Mouse (Mus musculus): ENCODE results near the gene Cirbp. TPM values are rescaled to one million over a fixed set of nuclear protein-coding genes. Genes with fewer than 3 reads are reported as not detected.
A peak's percentile ranks its signal among the peaks of the same experiment; 100 is the strongest.

Cirbp gene
- polyA plus RNA-seq, 1 experiment from 2014 or later = 295 TPM

DNA sequence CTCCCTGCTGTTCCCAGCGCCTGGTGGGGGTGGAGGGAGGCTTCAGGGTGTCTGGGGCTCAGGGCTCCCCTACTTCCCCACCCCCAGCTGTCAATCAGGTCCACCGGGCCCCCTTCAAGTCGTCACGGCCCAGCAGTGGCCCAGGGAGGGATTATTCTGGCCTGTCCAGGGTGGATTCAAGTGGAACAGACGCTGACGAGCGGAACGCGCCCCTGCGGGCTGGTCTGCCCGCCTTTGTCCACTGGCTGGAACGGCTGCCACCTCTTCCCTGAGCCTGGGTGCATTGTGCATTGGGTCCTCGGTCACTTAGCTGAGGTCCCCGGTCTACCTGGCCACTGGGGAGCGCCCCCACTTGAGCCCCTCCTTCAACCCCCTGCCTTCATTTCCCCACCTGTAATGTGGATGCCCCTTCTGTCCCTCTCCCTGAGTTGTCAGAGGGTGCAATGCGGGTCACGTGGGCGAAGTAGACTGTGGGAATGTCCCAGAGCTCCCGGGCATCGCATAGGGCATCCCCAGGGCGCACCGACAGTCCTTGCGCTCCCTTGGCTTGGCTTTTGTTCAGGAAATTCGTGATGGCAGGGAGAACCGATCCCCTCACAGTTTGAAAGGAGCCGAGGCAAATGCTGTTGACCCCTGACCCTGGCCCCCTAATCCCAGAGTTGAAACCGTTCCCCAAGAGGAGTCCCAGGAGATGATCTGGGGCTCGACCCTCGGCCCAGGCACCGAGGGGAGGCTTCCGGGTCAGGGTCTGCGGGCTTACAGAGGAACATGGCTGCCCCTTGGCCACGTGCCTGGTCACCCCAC is 31.2 kb downstream of the Cirbp start:
- DNase-seq = no peak
- WGBS = 10% methylated on average over 33 of the region's 33 CpGs

DNA sequence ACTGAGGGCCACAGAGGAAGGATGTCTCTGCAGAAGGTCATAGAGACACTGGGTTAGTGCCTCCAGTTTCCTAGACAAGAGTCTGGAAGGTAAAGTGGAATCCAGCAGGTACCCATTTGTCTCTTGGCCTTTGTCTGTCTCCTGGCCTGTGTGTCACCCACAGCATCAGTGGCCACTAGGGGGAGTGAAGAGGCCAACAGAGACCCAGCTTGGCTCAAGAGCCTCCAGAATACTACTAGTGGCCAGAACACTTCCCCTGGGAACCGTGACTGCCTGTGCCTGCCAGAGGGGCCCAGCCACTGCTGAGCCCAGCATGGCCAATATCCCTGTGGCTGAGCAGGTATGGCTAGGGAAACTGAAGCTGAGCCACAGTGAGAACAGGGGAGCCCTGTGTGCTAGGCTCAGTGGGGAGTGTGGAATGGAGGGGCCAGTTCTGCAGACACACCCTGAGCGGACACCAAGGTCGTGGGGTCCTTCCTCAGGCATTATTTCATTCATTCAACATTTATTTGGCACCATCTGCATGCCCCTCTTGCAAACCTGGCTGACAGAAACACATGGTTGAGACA is 33.7 kb downstream of the Cirbp start:
- DNase-seq = peak; percentile 90
- H3K4me3 ChIP-seq (replicated peaks; ENCODE audit: low read depth, low read length) = no peak overlapping the region
- no peak overlapping the region for H3K9ac ChIP-seq (replicated peaks; ENCODE audit: low read length)
- no peaks in the 10 kb centered on the region for H3K36me3 ChIP-seq (ENCODE audit: control insufficient read depth, insufficient read depth, low read length)
- WGBS = 41% methylated on average over 3 of the region's 3 CpGs
- H3K27ac ChIP-seq (replicated peaks; ENCODE audit: low read depth, low read length) = peak overlapping the region; percentile 46; the same call in 1 of the 2 replicates
- no peaks in the 10 kb centered on the region for H3K9me3 ChIP-seq (ENCODE audit: control insufficient read depth, low read length)
- no peaks in the 10 kb centered on the region for H3K27me3 ChIP-seq (ENCODE audit: control insufficient read depth, insufficient read depth, low read length)
- H3K4me2 ChIP-seq (ENCODE audit: low read length) = no peak overlapping the region
- H3K4me1 ChIP-seq (ENCODE audit: control insufficient read depth, insufficient read depth, low read length) = peaks cover 13% of the 10 kb centered on the region
- peak; percentile 71; the same call in 1 of the 2 replicates for ATAC-seq (ENCODE audit: low FRiP score, low TSS enrichment)

More for the DNA sequence above, 31.2 kb downstream of the Cirbp start:
- Histone ChIP-seq H3K4me2 (ENCODE audit: low read length) (no peak overlapping the region), H3K27ac (replicated peaks; ENCODE audit: low read depth, low read length) (peak overlapping the region; percentile 45; the same call in 1 of the 2 replicates), H3K9ac (replicated peaks; ENCODE audit: low read length) (no peak overlapping the region), H3K27me3 (ENCODE audit: control insufficient read depth, insufficient read depth, low read length) (no peaks in the 10 kb centered on the region), H3K36me3 (ENCODE audit: control insufficient read depth, insufficient read depth, low read length) (no peaks in the 10 kb centered on the region), H3K9me3 (ENCODE audit: control insufficient read depth, low read length) (no peaks in the 10 kb centered on the region), H3K4me3 (replicated peaks; ENCODE audit: low read depth, low read length) (no peak overlapping the region), H3K4me1 (ENCODE audit: control insufficient read depth, insufficient read depth, low read length) (peaks cover 13% of the 10 kb centered on the region)
- 0 out of 2 replicates have a peak, but pooled peaks have one; percentile 36 for ATAC-seq (ENCODE audit: low FRiP score, low TSS enrichment)

DNA sequence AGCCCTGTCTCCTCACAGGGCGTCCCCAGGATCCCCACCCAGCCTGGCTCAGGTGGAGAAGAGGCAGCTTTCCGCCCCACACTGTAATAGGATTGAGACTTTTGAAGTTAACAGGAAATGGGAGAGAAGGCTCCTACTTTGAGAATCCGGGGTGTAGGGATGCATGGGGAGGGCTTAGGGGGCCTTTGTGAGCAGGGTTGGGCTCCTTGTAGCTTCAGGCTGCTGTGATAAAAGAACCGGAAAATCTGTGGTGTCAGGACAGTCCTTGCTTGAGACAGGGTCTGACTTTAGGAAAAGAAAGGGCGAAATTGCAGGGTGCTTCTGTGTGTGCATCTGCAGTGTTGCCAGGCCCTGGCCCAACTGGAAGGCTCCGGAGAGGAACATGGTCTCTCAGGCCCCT is 34.7 kb downstream of the Cirbp start:
- H3K27ac ChIP-seq (replicated peaks; ENCODE audit: low read depth, low read length) = peak overlapping the region; percentile 46
- no peaks in the 10 kb centered on the region for H3K27me3 ChIP-seq (ENCODE audit: control insufficient read depth, insufficient read depth, low read length)
- H3K4me2 ChIP-seq (ENCODE audit: low read length) = no peak overlapping the region
- H3K4me3 ChIP-seq (replicated peaks; ENCODE audit: low read depth, low read length) = no peak overlapping the region
- peaks cover 12% of the 10 kb centered on the region for H3K4me1 ChIP-seq (ENCODE audit: control insufficient read depth, insufficient read depth, low read length)
- 25% methylated on average over 6 of the region's 6 CpGs for WGBS
- H3K9me3 ChIP-seq (ENCODE audit: control insufficient read depth, low read length) = no peaks in the 10 kb centered on the region
- no peak for DNase-seq
- H3K36me3 ChIP-seq (ENCODE audit: control insufficient read depth, insufficient read depth, low read length) = no peaks in the 10 kb centered on the region
- no peak for ATAC-seq (ENCODE audit: low FRiP score, low TSS enrichment)
- no peak overlapping the region for H3K9ac ChIP-seq (replicated peaks; ENCODE audit: low read length)

- H3K27ac ChIP-seq (replicated peaks; ENCODE audit: low read depth, low read length) = peak overlapping the region; percentile 45; the same call in 1 of the 2 replicates
- WGBS = 4% methylated on average over 7 of the region's 7 CpGs
- DNase-seq (no peak), ATAC-seq (ENCODE audit: low FRiP score, low TSS enrichment) (no peak)
- H3K9me3 ChIP-seq (ENCODE audit: control insufficient read depth, low read length) = no peaks in the 10 kb centered on the region
- H3K9ac ChIP-seq (replicated peaks; ENCODE audit: low read length) = no peak overlapping the region
- H3K4me3 ChIP-seq (replicated peaks; ENCODE audit: low read depth, low read length) = no peak overlapping the region
- H3K4me1 ChIP-seq (ENCODE audit: control insufficient read depth, insufficient read depth, low read length) = peaks cover 27% of the 10 kb centered on the region
- H3K36me3 ChIP-seq (ENCODE audit: control insufficient read depth, insufficient read depth, low read length) = no peaks in the 10 kb centered on the region
- H3K4me2 ChIP-seq (ENCODE audit: low read length) = no peak overlapping the region
- H3K27me3 ChIP-seq (ENCODE audit: control insufficient read depth, insufficient read depth, low read length) = no peaks in the 10 kb centered on the region
Measured at GRCm38 (mm10) chr10:80204055-80204454, 38.3 kb downstream of the Cirbp start.

DNA sequence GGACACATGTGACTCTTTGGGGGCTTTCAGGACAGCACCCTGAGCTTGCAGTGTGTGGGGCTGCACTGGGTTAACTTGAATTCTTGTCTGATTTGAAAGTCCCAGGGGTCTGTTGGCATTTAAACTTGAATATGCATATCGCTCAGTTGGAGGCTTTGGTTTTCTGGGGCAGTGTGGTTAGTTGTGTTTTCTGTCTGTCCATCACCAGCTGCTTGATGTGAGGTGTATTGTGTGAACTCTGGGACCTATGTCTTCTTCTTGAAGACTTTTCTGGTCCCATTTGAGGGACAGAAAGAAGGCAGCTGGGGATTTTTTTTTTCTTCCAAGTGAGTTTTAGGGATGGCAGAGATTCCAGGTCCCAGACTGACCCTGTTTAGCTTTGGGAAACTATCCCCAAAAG is 41.4 kb downstream of the Cirbp start:
- H3K36me3 ChIP-seq (ENCODE audit: control insufficient read depth, insufficient read depth, low read length) = no peaks in the 10 kb centered on the region
- ATAC-seq (ENCODE audit: low FRiP score, low TSS enrichment) (no peak), DNase-seq (no peak)
- H3K4me2 ChIP-seq (ENCODE audit: low read length) = no peak overlapping the region
- no peak overlapping the region for H3K9ac ChIP-seq (replicated peaks; ENCODE audit: low read length)
- 16% methylated on average over 1 of the region's 1 CpGs for WGBS
- H3K9me3 ChIP-seq (ENCODE audit: control insufficient read depth, low read length) = no peaks in the 10 kb centered on the region
- H3K27ac ChIP-seq (replicated peaks; ENCODE audit: low read depth, low read length) = peak overlapping the region; percentile 92
- peaks cover 31% of the 10 kb centered on the region for H3K4me1 ChIP-seq (ENCODE audit: control insufficient read depth, insufficient read depth, low read length)
- H3K27me3 ChIP-seq (ENCODE audit: control insufficient read depth, insufficient read depth, low read length) = no peaks in the 10 kb centered on the region
- no peak overlapping the region for H3K4me3 ChIP-seq (replicated peaks; ENCODE audit: low read depth, low read length)

DNA sequence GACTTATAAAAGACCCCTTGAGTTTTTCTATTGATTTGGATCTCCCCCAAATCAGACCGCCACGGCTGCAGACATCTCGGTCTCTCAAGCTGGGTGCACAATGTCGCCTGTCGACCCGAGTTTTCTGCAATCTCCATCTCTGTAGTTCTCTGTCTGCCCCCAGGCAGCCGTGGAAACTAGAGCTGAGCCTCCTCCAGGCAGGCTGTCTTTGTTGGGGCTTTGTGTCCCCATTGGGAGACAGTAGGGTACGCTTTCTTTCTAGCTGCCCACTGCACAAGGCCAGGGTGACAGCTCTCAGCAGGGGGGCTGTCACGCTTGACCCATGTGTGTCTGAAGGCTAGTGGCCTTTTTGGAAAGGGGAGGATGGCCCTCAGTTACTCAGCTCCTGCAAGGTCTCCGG is 41.9 kb downstream of the Cirbp start:
- no peak overlapping the region for H3K9ac ChIP-seq (replicated peaks; ENCODE audit: low read length)
- H3K9me3 ChIP-seq (ENCODE audit: control insufficient read depth, low read length) = no peaks in the 10 kb centered on the region
- H3K36me3 ChIP-seq (ENCODE audit: control insufficient read depth, insufficient read depth, low read length) = no peaks in the 10 kb centered on the region
- peak overlapping the region; percentile 92 for H3K27ac ChIP-seq (replicated peaks; ENCODE audit: low read depth, low read length)
- H3K4me3 ChIP-seq (replicated peaks; ENCODE audit: low read depth, low read length) = no peak overlapping the region
- ATAC-seq (ENCODE audit: low FRiP score, low TSS enrichment) = peak; percentile 55
- peaks cover 31% of the 10 kb centered on the region for H3K4me1 ChIP-seq (ENCODE audit: control insufficient read depth, insufficient read depth, low read length)
- no peaks in the 10 kb centered on the region for H3K27me3 ChIP-seq (ENCODE audit: control insufficient read depth, insufficient read depth, low read length)
- peak; percentile 66 for DNase-seq
- 20% methylated on average over 10 of the region's 10 CpGs for WGBS
- H3K4me2 ChIP-seq (ENCODE audit: low read length) = no peak overlapping the region

DNA sequence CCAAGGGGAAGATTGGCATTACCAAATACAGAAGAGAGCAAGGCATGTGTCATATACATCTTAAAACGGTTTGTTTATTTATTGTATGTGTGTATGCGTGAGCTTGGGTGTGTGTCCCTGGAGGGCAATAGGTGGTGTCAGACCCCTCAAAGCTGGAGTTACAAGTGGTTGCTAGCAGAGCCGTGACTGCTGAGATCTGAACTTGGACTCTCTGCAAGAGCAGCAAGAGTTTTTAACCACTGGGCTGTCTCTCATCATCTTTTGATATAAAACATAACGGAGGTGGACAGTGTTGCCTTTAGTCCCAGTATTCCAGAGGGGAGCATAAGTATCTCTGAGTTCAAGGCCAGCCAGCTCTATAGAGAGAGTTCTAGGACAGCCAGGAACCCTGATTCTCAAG is 42.5 kb downstream of the Cirbp start:
- H3K4me2 ChIP-seq (ENCODE audit: low read length) = peak overlapping the region; percentile 52
- ATAC-seq (ENCODE audit: low FRiP score, low TSS enrichment) (no peak), DNase-seq (no peak)
- H3K27ac ChIP-seq (replicated peaks; ENCODE audit: low read depth, low read length) = peak overlapping the region; percentile 92
- no peaks in the 10 kb centered on the region for H3K27me3 ChIP-seq (ENCODE audit: control insufficient read depth, insufficient read depth, low read length)
- H3K9ac ChIP-seq (replicated peaks; ENCODE audit: low read length) = peak overlapping the region; percentile 50
- H3K4me1 ChIP-seq (ENCODE audit: control insufficient read depth, insufficient read depth, low read length) = peaks cover 31% of the 10 kb centered on the region
- H3K9me3 ChIP-seq (ENCODE audit: control insufficient read depth, low read length) = no peaks in the 10 kb centered on the region
- WGBS = 45% methylated on average over 4 of the region's 4 CpGs
- no peaks in the 10 kb centered on the region for H3K36me3 ChIP-seq (ENCODE audit: control insufficient read depth, insufficient read depth, low read length)
- H3K4me3 ChIP-seq (replicated peaks; ENCODE audit: low read depth, low read length) = peak overlapping the region; percentile 11

GRCm38 (mm10) chr10:80208841-80209371 is 43.1 kb downstream of the Cirbp start:
- H3K4me1 ChIP-seq (ENCODE audit: control insufficient read depth, insufficient read depth, low read length) = peaks cover 28% of the 10 kb centered on the region
- H3K4me2 ChIP-seq (ENCODE audit: low read length) = peak overlapping the region; percentile 52
- H3K4me3 ChIP-seq (replicated peaks; ENCODE audit: low read depth, low read length) = peak overlapping the region; percentile 11
- peak overlapping the region; percentile 50 for H3K9ac ChIP-seq (replicated peaks; ENCODE audit: low read length)
- no peaks in the 10 kb centered on the region for H3K27me3 ChIP-seq (ENCODE audit: control insufficient read depth, insufficient read depth, low read length)
- peak; percentile 89 for DNase-seq
- no peaks in the 10 kb centered on the region for H3K9me3 ChIP-seq (ENCODE audit: control insufficient read depth, low read length)
- ATAC-seq (ENCODE audit: low FRiP score, low TSS enrichment) = 0 out of 2 replicates have a peak, but pooled peaks have one; percentile 38
- WGBS = 2% methylated on average over 24 of the region's 24 CpGs
- peak overlapping the region; percentile 92 for H3K27ac ChIP-seq (replicated peaks; ENCODE audit: low read depth, low read length)
- H3K36me3 ChIP-seq (ENCODE audit: control insufficient read depth, insufficient read depth, low read length) = no peaks in the 10 kb centered on the region
